Mouse (Mus musculus) embryonic fibroblast, embryonic 13.5 days (primary cell): ENCODE data around the gene Gm4858.
"Not testable (repeated sequence)": the region's sequence is repeated elsewhere in the genome, so short reads cannot be mapped to it uniquely, and the experiment has no call there.

Experiments used
- CTCF ChIP-seq: IDR thresholded peaks from 2 replicates; pipeline ENCODE4 v1.5.1; 2011; ENCODE audit warnings: mild to moderate bottlenecking, control low read depth, low read length, moderate library complexity, borderline replicate concordance; ENCODE audit not compliant: insufficient read depth
- POLR2A ChIP-seq: IDR thresholded peaks from 2 replicates; pipeline ENCODE4 v1.6.1; 2011; ENCODE audit warnings: low read depth, mild to moderate bottlenecking, control low read depth, low read length, moderate library complexity

DNA sequence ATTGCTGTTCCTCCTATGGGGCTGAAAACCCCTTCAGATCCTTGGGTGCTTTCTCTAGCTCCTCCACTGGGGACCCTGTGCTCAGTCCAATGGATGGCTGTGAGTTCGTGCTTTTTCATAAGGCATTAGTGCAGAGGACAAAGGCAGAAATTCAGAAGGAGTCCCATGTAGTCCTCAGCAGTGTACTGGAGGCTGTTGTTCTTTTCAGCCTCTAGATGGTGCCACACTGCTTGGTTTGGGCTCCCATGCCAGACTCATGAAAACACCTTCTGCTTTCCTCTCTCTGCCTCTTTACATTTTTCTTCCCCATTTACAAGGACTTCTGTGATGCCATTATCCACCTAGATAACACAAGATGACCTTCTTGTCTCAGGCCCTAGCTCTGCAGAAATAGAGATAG lies 25.0 kb downstream of the Gm4858 start:
- not testable (repeated sequence) for TF ChIP-seq CTCF, POLR2A
